Mouse (Mus musculus): Measurements from ENCODE around the gene Gm10945. TPM values are rescaled to one million over a fixed set of nuclear protein-coding genes. Genes with fewer than 3 reads are reported as not detected.

Gene Gm10945
- polyA plus RNA-seq, 1 experiment from 2014 or later, result not detected

Other genes starting within 250 kb of the Gm10945 start
- not detected in 2 replicates for gene Oprm1, start 3.3 kb downstream of the Gm10945 start, polyA plus RNA-seq (2016; fragmentation: Nextera tagmentation; extraction: Ambion mirVana)